Mouse (Mus musculus) gastrocnemius, postnatal 14 days (tissue): ENCODE measurements around the gene Trip13. TPM values are rescaled to one million over a fixed set of nuclear protein-coding genes. Genes with fewer than 3 reads are reported as not detected.
A peak's percentile ranks its signal among the peaks of the same experiment; 100 is the strongest.

Experiments used
- DNase-seq: peaks from one replicate; pipeline ENCODE4 v3.0.0; 2021; ENCODE audit warnings: mixed read lengths
- intact Hi-C: fragments of 180-260 bp; cut with DNase I; formaldehyde crosslinking; loops from one replicate; pipeline ENCODE4 v1.15.1; 2025; ENCODE audit warnings: low total_unique reads
- long read RNA-seq, 2 experiments: library from polyadenylated mRNA; stranded (forward); transcript quantifications; one replicate each; pipeline ENCODE4 v2.0.0; 2021
- total RNA-seq, 2 experiments: library from RNA; stranded (reverse); gene quantifications; 2 replicates each; pipeline ENCODE4 v1.2.3; 2021

Trip13 gene
- under 1 TPM; 0.82 to 0.96 TPM for total RNA-seq
- long read RNA-seq, experiment 1, partial matches to known transcripts: 0 of 1 reads
- long read RNA-seq, experiment 1, other reads (novel, unspliced or antisense): 0 of 1 reads
- long read RNA-seq, experiment 2, partial matches to known transcripts: 0 of 2 reads
- long read RNA-seq, experiment 2, other reads (novel, unspliced or antisense): 0 of 2 reads

DNA sequence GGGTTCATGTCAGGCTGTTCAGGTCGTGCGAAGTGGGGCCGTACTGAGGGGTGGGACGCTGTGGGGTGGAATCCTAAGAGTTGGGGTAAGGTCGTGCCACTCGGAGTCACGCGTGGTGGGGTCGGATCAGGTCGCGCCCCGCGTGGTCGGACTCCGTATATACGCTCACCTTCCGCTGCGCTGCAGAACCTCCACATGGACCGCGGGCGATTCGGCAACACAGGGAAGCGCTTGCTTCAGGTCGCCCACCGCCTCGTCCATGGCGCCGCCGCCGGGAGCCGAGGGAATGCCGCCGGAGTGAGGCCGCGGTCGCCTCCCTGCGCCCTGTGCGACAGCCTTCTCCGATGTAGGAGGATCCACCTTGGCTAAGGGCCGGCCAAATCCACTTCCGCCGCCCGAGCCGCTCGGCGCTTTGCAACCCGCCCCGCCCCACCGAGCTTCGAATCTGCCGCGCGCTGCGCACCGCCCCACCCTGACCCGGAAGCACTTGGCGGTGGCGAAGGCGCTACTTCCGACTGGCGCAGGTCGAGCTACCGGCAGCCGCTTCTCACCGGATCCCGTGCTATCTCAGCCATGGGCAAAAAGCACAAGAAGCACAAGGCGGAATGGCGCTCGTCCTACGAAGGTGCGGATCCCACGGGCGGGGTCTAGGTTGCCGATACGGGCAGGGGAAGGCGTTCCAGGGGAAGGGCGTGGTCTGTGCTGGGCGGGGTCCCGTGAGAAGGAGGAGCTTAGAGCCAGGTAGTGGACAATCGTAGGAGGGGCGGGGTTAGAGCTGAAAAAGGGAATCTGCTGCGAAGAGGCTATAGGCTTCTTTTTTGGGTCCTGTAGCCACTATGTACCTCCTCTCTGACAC is at the start of gene Trip13, which contains the start of gene Brd9:
TSS of gene Trip13 (minus strand) at position 464 of the 856 bp plus-strand sequence.
TSS of gene Brd9 (plus strand) at position 491 of the 856 bp plus-strand sequence.
- intact Hi-C loops: no loop called here
- DNase-seq: peak; percentile 93

GRCm38 (mm10) chr13:73976935-73977334 is 39.4 kb upstream of the Trip13 start:
- intact Hi-C loops: no loop called here

DNA sequence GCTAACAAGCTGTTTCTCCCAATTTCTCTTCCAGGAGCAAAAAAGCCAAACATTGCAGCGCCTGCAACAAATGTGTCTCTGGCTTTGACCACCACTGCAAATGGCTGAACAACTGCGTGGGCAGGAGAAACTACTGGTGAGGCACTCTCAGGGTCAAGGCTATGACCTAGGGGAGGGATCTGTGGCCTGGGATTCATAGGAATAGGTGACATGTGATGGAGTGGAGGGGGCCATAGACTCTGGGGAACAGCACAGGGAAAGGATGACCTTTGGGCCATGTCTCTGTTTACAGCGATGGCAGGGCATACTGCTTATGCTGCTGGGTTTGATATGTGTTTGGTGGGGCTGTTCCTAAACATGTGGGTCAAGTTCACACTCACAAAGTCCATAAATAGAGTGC is 36.9 kb upstream of the Trip13 start:
- intact Hi-C loops: loop anchor here (5.0 kb wide), 1 partner anchor 328 kb away; no protein-coding TSS in a partner anchor
- no peak for DNase-seq

More at GRCm38 (mm10) chr13:73976935-73977334, 39.4 kb upstream of the Trip13 start:
- no peak for DNase-seq

DNA sequence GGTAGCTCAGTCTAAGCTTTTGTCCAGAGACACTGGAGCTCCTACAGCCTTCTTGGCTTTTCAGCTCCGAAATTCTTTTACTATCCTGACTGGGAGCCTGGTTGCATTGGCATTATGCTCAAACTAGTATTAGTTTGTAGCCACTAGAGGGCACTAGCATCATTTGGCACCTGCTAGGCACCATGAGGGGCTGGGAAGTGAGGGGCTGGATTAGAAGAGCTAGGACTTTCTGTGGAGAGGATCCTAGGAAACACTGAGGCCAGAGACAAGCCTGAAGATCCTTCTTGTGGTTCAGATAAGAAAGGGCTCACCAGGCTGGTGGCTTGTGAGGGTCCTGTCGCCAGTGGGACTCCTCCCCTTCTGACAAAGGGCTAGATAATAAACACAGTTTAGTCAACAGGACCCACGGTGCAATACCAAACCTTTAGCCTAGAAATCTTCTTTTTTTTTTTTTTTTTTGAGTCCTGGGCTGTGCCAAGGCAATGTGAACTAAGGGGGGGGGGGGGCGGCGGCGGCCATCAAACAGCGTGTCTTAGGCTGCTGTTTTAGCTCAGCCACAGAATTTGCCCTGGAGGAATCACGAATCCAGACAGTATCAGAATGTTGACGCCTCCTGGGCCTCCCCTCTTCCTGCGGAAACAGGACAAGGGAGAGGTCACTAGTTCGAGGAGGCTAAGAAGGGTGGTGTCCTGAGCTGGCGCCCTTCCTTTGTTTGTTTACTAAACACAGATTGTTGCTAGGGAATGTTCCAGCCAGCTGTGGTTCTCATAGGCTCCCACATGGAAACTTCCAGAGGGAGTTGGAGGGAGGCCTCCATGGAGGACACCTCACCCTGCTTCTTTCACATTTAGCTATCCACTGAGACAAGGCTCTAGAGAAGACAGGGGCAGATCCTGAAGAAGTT is 33.2 kb upstream of the Trip13 start:
- intact Hi-C loops: loop anchor here (2.0 to 5.0 kb wide), 2 partner anchors 54 to 332 kb away; no protein-coding TSS in a partner anchor
- DNase-seq: peak; percentile 60

- intact Hi-C loops: no loop called here
- DNase-seq: no peak
These were observed 26.0 kb upstream of the Trip13 start, which contains the start of gene Zdhhc11 for GRCm38 (mm10) chr13:73963551-73963950. Gene Zdhhc11 (plus strand): TSS chr13:73963851.

DNA sequence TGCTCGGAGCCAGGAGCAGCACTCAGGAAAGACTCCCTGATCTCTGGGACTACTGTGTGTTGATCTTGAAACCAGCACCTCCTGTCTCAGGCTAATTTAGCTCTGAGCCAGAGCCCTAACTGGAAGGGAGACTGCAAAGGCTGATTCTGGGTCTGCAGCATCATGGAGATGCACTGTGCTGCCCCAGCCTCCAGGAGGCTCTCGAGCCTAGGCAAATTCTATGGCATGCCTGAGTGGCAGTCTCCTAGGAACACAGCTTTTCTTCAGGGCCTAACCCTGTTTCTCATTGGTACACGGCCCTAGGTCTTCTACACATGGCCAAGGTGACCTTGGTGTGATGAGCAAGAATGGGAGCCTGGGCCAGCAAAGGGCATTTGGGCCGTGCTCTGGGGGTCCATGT is 23.6 kb upstream of the Trip13 start:
- no peak for DNase-seq
- intact Hi-C loops: no loop called here

GRCm38 (mm10) chr13:73960117-73960652 is 22.6 kb upstream of the Trip13 start:
- intact Hi-C loops: no loop called here
- DNase-seq: no peak

DNA sequence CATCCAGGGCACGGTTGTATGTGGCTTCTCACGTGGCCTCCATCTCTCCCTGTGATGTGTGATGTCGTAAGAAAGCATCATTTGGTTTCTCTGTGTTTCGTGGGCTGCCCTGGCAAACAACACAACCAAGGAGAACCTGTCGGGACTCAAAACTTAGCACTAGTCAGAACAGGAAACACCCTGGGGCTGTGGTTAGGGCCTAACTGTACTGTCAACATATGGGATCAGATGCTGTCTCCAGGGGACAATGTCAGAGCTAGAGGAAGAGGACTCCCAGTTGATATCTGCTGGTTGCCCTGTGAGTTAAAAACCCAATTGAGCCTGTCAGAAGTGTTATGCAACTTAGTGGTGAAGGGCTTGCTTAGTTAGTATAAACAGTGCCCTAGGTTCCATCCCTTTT is 17.9 kb upstream of the Trip13 start:
- intact Hi-C loops: no loop called here
- no peak for DNase-seq

- DNase-seq: no peak
- intact Hi-C loops: no loop called here
These were observed 17.1 kb upstream of the Trip13 start for GRCm38 (mm10) chr13:73954666-73955065.

- intact Hi-C loops: no loop called here
These were observed 16.1 kb upstream of the Trip13 start for GRCm38 (mm10) chr13:73953551-73954130.

GRCm38 (mm10) chr13:73944606-73945005 is 7.0 kb upstream of the Trip13 start:
- intact Hi-C loops: no loop called here
- no peak for DNase-seq

More at GRCm38 (mm10) chr13:73953551-73954130, 16.1 kb upstream of the Trip13 start:
- DNase-seq: no peak

GRCm38 (mm10) chr13:73939101-73939500 is 1.5 kb upstream of the Trip13 start:
- intact Hi-C loops: no loop called here
- DNase-seq: no peak

DNA sequence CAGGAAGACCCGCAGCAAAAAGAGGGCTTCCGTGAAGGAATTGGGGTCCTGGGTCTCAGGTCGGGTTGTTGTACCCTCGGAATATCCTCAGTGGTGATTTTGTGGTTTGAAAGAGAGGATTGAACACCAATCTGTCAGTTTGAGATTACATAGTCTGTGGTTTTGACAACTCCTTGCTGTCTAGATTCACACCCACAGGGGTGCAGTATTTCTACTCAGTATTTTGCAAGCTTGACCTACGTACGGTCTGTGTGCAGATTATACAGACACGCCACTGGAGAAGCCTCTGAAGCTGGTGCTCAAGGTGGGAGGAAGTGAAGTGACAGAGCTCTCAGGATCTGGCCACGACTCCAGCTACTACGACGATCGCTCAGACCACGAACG is 585 bp upstream of the Trip13 start:
- intact Hi-C loops: no loop called here
- no peak for DNase-seq

DNA sequence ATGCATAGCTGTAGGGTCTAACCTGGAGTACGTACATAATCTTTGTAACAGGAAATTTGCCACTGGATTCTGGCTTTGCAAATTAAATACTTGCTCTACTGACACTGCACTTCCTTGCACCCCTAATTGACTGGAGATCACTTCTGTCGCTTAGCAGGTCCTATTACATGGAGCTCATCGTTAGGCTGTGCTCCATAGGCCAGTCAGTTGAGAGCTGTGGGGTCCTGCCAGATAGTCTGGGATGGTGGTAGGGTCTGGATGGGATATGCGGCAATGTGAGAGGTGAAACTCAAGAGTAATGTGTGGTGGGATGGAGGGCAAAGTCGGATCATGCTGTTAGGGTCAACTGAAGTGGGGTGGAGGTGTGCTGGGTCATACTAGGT is 655 bp downstream of the Trip13 start:
- intact Hi-C loops: no loop called here
- no peak for DNase-seq

DNA sequence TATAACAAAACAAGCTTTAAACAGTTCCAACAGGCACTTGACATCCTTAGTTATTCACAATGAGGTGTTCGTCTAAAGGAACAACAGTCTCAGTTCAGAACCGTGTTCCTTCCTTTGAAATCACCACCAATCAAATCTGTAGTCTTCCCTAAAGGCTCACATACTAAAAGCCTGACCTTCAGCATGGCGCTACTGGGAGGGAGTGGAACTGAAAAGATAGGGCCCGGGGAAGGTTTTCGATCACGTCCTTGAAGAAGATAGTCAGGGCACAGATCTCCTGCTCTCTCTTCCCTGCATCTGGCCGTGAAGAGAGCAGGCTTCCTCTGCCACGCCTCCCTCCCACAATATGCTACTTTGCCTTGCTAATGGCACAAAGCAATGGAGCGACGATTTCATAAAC is 5.4 kb downstream of the Trip13 start:
- DNase-seq: no peak
- intact Hi-C loops: no loop called here

DNA sequence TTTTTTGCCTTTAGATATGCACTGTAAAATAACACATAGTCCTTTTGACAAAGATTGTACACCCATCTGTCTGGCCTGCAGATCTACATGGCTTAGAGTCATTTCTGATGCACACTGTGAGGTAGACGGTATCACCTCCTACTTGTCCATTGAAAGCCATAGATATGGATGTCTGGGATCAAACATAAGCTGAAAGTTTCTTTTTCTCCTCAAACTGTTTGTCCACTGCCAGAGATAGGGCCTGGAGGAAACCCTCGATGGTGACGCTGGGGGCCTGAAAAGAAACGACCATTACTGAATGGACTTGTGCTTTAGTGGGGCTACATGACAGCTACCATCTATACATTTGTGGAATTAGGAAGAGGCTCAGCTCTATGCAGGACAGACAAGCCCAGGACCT is 24.5 kb downstream of the Trip13 start:
- DNase-seq: no peak

DNA sequence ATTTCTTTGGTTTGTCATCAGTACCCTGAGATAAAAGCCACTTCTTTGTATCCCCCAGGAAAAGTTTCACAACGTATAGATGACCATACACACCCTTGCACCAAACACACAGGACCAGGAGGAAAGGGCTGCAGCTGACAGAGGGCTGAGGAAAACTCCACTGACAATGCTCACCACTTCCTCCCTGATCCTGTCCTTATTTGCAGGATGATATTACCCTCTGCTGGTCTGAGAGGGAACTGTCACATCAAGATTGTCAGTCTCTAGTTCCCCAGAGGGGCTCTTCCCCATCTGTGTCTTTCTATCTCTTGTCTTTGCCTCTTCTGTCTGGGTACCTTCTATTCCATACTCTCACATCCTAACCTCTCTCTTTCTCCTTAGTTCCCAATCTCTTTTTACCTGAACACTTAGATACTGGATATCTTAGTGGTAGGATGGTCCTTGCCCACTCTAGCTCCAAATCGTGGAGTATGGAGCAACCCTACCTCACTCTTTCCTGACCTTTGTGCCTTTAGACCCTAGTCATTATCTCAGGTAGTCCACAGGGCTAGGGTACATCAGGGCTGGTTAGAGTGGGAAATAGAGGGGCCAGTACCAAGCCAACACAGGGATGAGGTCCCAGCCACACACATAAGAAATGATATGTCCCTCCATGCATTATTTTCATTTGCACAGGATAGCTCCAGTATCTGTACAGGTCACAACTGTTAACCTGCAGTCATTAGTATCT is 29.7 kb downstream of the Trip13 start:
- peak; percentile 6 for DNase-seq
- intact Hi-C loops: loop anchor here (2.0 kb wide), 1 partner anchor 75 kb away; no protein-coding TSS in a partner anchor

More for the DNA sequence above, 24.5 kb downstream of the Trip13 start:
- intact Hi-C loops: loop anchor here (5.0 kb wide), 1 partner anchor 196 kb away; no protein-coding TSS in a partner anchor

- intact Hi-C loops: loop anchor here (2.0 kb wide), 1 partner anchor 74 kb away; no protein-coding TSS in a partner anchor
- DNase-seq: no peak
These were observed 30.4 kb downstream of the Trip13 start for GRCm38 (mm10) chr13:73907136-73907535.
